Mouse (Mus musculus) MEL (cell line): ENCODE results near the gene Hid1. TPM values are rescaled to one million over a fixed set of nuclear protein-coding genes. Genes with fewer than 3 reads are reported as not detected.

Experiments used
- DNase-seq: peaks from one replicate; pipeline ENCODE4 v3.0.0; 2011; ENCODE audit warnings: low read depth, low spot score
- H3K27ac ChIP-seq: 2 replicates; pipeline ENCODE4 v1.5.1; 2012; ENCODE audit warnings: low read depth, mild to moderate bottlenecking, control low read depth, low read length, moderate library complexity; ENCODE audit not compliant: control insufficient read depth
- H3K27me3 ChIP-seq, 2 experiments: fragments of 150-350 bp in 1 of 2; sonication (generic) in 1 of 2; 2 replicates each; pipeline ENCODE4 v1.6.1; 2012; ENCODE audit warnings: low read length in 2 of 2, mild to moderate bottlenecking in 2 of 2, improper control_type of control experiment in 1 of 2, moderate library complexity in 1 of 2; ENCODE audit not compliant: insufficient read depth in 2 of 2, control insufficient read depth in 1 of 2
- H3K36me3 ChIP-seq, 2 experiments: 2 replicates each; pipeline ENCODE4 v1.6.1; 2012 to 2014; ENCODE audit warnings: low read length in 2 of 2, improper control_type of control experiment in 1 of 2, inconsistent platforms in 1 of 2, mild to moderate bottlenecking in 1 of 2; ENCODE audit not compliant: insufficient read depth in 2 of 2, control insufficient read depth in 1 of 2
- H3K4me1 ChIP-seq, 2 experiments: fragments of 150-350 bp in 1 of 2; sonication (generic) in 1 of 2; 2 replicates each; pipeline ENCODE4 v1.6.1; 2012; ENCODE audit warnings: low read length in 2 of 2, improper control_type of control experiment in 1 of 2, mild to moderate bottlenecking in 1 of 2; ENCODE audit not compliant: insufficient read depth in 2 of 2, control insufficient read depth in 1 of 2
- H3K4me3 ChIP-seq, 2 experiments: fragments of 150-350 bp in 1 of 2; sonication (generic) in 1 of 2; 2 replicates each; pipeline ENCODE4 v1.5.1; 2012; ENCODE audit warnings: low read depth in 2 of 2, low read length in 2 of 2, mild to moderate bottlenecking in 2 of 2, moderate library complexity in 2 of 2, control low read depth in 1 of 2, improper control_type of control experiment in 1 of 2; ENCODE audit not compliant: control insufficient read depth in 1 of 2, insufficient read depth in 1 of 2
- H3K79me2 ChIP-seq: 2 replicates; pipeline ENCODE4 v1.6.1; 2012; ENCODE audit warnings: mild to moderate bottlenecking, low read length, moderate library complexity; ENCODE audit not compliant: control insufficient read depth, poor library complexity, insufficient read depth
- H3K9ac ChIP-seq: 2 replicates; pipeline ENCODE4 v1.6.1; 2012; ENCODE audit warnings: low read depth, mild to moderate bottlenecking, control low read depth, low read length, moderate library complexity; ENCODE audit not compliant: control insufficient read depth, poor library complexity, severe bottlenecking
- H3K9me3 ChIP-seq: fragments of 150-350 bp; sonication (generic); replicated peaks from 2 replicates; pipeline ENCODE4 v1.6.1; 2012; ENCODE audit warnings: mild to moderate bottlenecking, low read length, improper control_type of control experiment, moderate library complexity; ENCODE audit not compliant: insufficient read depth
- CHD1 ChIP-seq: IDR thresholded peaks from 2 replicates; pipeline ENCODE4 v1.6.1; 2012; ENCODE audit warnings: low read depth, mild to moderate bottlenecking, inconsistent platforms, low read length, improper control_type of control experiment
- CHD2 ChIP-seq: IDR thresholded peaks from 2 replicates; pipeline ENCODE4 v1.6.1; 2011; ENCODE audit warnings: low read length, improper control_type of control experiment
- CTCF ChIP-seq, 3 experiments: IDR thresholded peaks in 2 of 3; conservative IDR thresholded peaks in 1 of 3; 2 replicates each; pipeline ENCODE4 v1.5.1; 2011 to 2012; ENCODE audit warnings: low read length in 3 of 3, low read depth in 2 of 3, mild to moderate bottlenecking in 2 of 3, improper control_type of control experiment in 1 of 3, inconsistent platforms in 1 of 3, mixed read lengths in 1 of 3, moderate library complexity in 1 of 3; ENCODE audit not compliant: control insufficient read depth in 1 of 3, insufficient read depth in 1 of 3, poor library complexity in 1 of 3, severe bottlenecking in 1 of 3
- E2F4 ChIP-seq: IDR thresholded peaks from 2 replicates; pipeline ENCODE4 v1.6.1; 2011; ENCODE audit warnings: low read depth, low read length, improper control_type of control experiment, borderline replicate concordance
- ELF1 ChIP-seq: IDR thresholded peaks from 2 replicates; pipeline ENCODE4 v1.6.1; 2014; ENCODE audit warnings: low read depth, mild to moderate bottlenecking, inconsistent platforms, low read length, improper control_type of control experiment, moderate library complexity
- ETS1 ChIP-seq: IDR thresholded peaks from 2 replicates; pipeline ENCODE4 v1.6.1; 2012; ENCODE audit warnings: low read depth, mild to moderate bottlenecking, inconsistent platforms, low read length, improper control_type of control experiment, moderate library complexity
- HCFC1 ChIP-seq: IDR thresholded peaks from 2 replicates; pipeline ENCODE4 v1.6.1; 2012; ENCODE audit warnings: low read depth, mild to moderate bottlenecking, inconsistent platforms, low read length, improper control_type of control experiment, moderate library complexity
- MAX ChIP-seq: IDR thresholded peaks from 2 replicates; pipeline ENCODE4 v1.6.1; 2011; ENCODE audit warnings: low read length, improper control_type of control experiment
- MEF2A ChIP-seq: IDR thresholded peaks from 2 replicates; pipeline ENCODE4 v1.6.1; 2014; ENCODE audit warnings: low read depth, mild to moderate bottlenecking, inconsistent platforms, low read length, improper control_type of control experiment; ENCODE audit not compliant: poor library complexity, insufficient replicate concordance, severe bottlenecking; ENCODE audit errors: extremely low read depth
- MYB ChIP-seq: IDR thresholded peaks from 2 replicates; pipeline ENCODE4 v1.6.1; 2011; ENCODE audit warnings: mild to moderate bottlenecking, low read depth, low read length, improper control_type of control experiment
- MYC ChIP-seq: IDR thresholded peaks from 2 replicates; pipeline ENCODE4 v1.6.1; 2011; ENCODE audit warnings: low read depth, mild to moderate bottlenecking, low read length, improper control_type of control experiment, moderate library complexity
- NRF1 ChIP-seq: IDR thresholded peaks from 2 replicates; pipeline ENCODE4 v1.6.1; 2014; ENCODE audit warnings: low read depth, mild to moderate bottlenecking, inconsistent platforms, low read length, improper control_type of control experiment, moderate library complexity; ENCODE audit not compliant: poor library complexity, insufficient read depth, severe bottlenecking
- POLR2AphosphoS2 ChIP-seq: IDR thresholded peaks from 2 replicates; pipeline ENCODE4 v1.6.1; 2011; ENCODE audit warnings: low read length, improper control_type of control experiment
- POLR2AphosphoS5 ChIP-seq: IDR thresholded peaks from 2 replicates; pipeline ENCODE4 v1.6.1; 2012; ENCODE audit warnings: low read depth, borderline replicate concordance, mild to moderate bottlenecking, inconsistent platforms, low read length, moderate library complexity, mixed read lengths
- RAD21 ChIP-seq: IDR thresholded peaks from 2 replicates; pipeline ENCODE4 v1.6.1; 2011; ENCODE audit warnings: mild to moderate bottlenecking, low read depth, low read length, improper control_type of control experiment
- SIN3A ChIP-seq: IDR thresholded peaks from 2 replicates; pipeline ENCODE4 v1.6.1; 2012; ENCODE audit warnings: low read length, improper control_type of control experiment, inconsistent platforms
- SMC3 ChIP-seq: IDR thresholded peaks from 2 replicates; pipeline ENCODE4 v1.6.1; 2011; ENCODE audit warnings: low read depth, low read length, improper control_type of control experiment
- TBP ChIP-seq: IDR thresholded peaks from 2 replicates; pipeline ENCODE4 v1.8.0; 2011; ENCODE audit warnings: low read depth, low read length, improper control_type of control experiment
- TCF12 ChIP-seq: IDR thresholded peaks from 2 replicates; pipeline ENCODE4 v1.6.1; 2014; ENCODE audit warnings: low read depth, mild to moderate bottlenecking, inconsistent platforms, low read length, improper control_type of control experiment, moderate library complexity
- UBTF ChIP-seq: IDR thresholded peaks from 2 replicates; pipeline ENCODE4 v1.6.1; 2012; ENCODE audit warnings: low read depth, mild to moderate bottlenecking, inconsistent platforms, low read length, improper control_type of control experiment, moderate library complexity, borderline replicate concordance; ENCODE audit not compliant: insufficient read depth
- USF1 ChIP-seq: IDR thresholded peaks from 2 replicates; pipeline ENCODE4 v1.6.1; 2014; ENCODE audit warnings: low read depth, mild to moderate bottlenecking, inconsistent platforms, low read length, improper control_type of control experiment, moderate library complexity
- USF2 ChIP-seq, 2 experiments: IDR thresholded peaks; 2 replicates each; pipeline ENCODE4 v1.6.1; 2011 to 2012; ENCODE audit warnings: improper control_type of control experiment in 2 of 2, low read length in 2 of 2, borderline replicate concordance in 1 of 2, inconsistent platforms in 1 of 2, low read depth in 1 of 2, mild to moderate bottlenecking in 1 of 2; ENCODE audit not compliant: insufficient read depth in 1 of 2
- ZC3H11A ChIP-seq: IDR thresholded peaks from 2 replicates; pipeline ENCODE4 v1.6.1; 2012; ENCODE audit warnings: low read depth, mild to moderate bottlenecking, inconsistent platforms, low read length, improper control_type of control experiment
- ZNF384 ChIP-seq: IDR thresholded peaks from 2 replicates; pipeline ENCODE4 v1.6.1; 2012; ENCODE audit warnings: low read depth, mild to moderate bottlenecking, inconsistent platforms, low read length, improper control_type of control experiment
- polyA plus RNA-seq, 2 experiments: library from polyadenylated mRNA; stranded (reverse) in 1 of 2; unstranded in 1 of 2; fragments of >175 nt in 1 of 2; fragments of >200 nt in 1 of 2; gene quantifications; 2 replicates each; pipeline versions ENCODE4 v1.2.1 to v1.2.4; 2012; ENCODE audit warnings: low replicate concordance in 2 of 2, low read depth in 1 of 2; ENCODE audit not compliant: insufficient read length in 2 of 2, insufficient read depth in 1 of 2, missing spikeins in 1 of 2
- total RNA-seq: library from RNA; depleted of rRNA; stranded (reverse); fragments of 300-350 nt; gene quantifications from 2 replicates; pipeline ENCODE4 v1.2.3, GENCODE M21; 2012

Gene Hid1
- total and polyA plus RNA-seq, 3 experiments: 1.1 to 3.0 TPM; not detected in 1

DNA sequence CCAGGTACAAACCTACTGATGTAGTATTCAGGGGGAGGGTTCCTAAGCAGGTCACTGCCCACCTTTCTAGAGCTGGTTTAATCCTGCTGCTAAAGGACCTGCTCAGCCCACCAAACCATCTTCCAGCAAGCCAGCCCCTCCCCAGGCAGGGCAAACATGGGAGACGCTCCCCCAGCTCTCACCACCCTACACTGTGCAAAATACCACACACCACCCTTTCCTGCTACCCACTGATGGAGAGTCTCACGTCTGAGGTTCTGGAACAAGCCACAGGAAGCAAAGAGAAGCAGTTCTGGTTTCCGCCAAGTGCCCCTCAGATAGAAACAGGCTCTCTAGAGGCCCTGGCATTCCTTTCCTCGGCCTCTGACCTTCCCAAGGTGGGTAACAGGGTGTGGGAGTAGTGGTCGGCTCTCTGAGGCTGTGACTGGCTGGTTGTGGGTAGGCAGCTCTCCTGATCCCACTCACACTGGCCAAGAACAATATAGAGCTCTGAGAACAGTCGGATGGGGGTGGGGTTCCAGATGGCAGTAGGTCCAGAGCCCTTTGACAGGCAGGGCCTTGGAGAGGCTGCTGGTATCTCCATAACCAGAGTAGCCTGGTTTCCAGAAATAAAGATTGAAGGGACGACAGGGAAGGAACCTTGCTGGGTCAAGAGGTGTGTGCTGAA is 1.4 kb downstream of the Hid1 start:
- no peak overlapping the region for H3K27ac ChIP-seq
- peaks cover 3 to 9% of the 10 kb centered on the region in 2 experiments; a peak in 3 of 4 replicates for H3K4me1 ChIP-seq
- TF ChIP-seq TCF12 (no peak), ZC3H11A (no peak), UBTF (no peak)
- no peaks in the 10 kb centered on the region for H3K9me3 ChIP-seq
- peaks cover 0 to 5% of the 10 kb centered on the region in 2 experiments; a peak in 2 of 4 replicates for H3K36me3 ChIP-seq
- H3K4me3 ChIP-seq: no peak overlapping the region
- DNase-seq: no peak
- no peaks in the 10 kb centered on the region for H3K79me2 ChIP-seq
- H3K9ac ChIP-seq: no peak overlapping the region
- H3K27me3 ChIP-seq: no peaks in the 10 kb centered on the region; a peak in 2 of 4 replicates

DNA sequence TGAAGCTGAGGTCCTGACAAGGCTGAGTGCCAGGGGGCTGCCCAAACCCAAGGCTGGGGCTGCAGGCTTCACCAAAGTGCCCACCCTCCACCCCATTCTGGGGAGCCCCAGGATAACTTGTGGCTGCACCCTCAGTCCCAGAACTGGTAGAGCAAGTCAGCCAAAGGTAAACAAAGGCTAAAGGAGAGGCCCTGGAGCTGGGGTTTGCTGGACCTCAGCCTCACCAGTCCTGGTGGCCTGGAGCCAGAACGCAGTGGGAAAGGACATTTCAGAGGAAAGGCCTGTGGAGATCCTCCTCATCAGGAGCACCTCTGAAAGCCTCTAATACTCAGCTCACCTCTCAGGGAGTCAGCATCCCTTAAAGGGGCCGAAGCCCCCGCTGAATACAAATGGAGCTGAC is 3.4 kb downstream of the Hid1 start:
- Histone ChIP-seq H3K36me3 (peaks cover 0 to 5% of the 10 kb centered on the region in 2 experiments; a peak in 2 of 4 replicates), H3K9me3 (no peaks in the 10 kb centered on the region), H3K27ac (no peak overlapping the region), H3K9ac (no peak overlapping the region), H3K27me3 (no peaks in the 10 kb centered on the region; a peak in 1 of 4 replicates), H3K79me2 (no peaks in the 10 kb centered on the region), H3K4me1 (peaks cover 3 to 17% of the 10 kb centered on the region in 2 experiments; a peak in 3 of 4 replicates), H3K4me3 (no peak overlapping the region)
- DNase-seq: no peak
- no peak for TF ChIP-seq ELF1
- TF ChIP-seq MYB: no peak
- TF ChIP-seq MYC: no peak
- no peak for TF ChIP-seq POLR2AphosphoS5
- no peak for TF ChIP-seq TBP
- no peak for TF ChIP-seq CHD1
- TF ChIP-seq SIN3A: no peak

GRCm38 (mm10) chr11:115359726-115360125 is 7.8 kb downstream of the Hid1 start:
- Histone ChIP-seq H3K4me3 (no peak overlapping the region), H3K79me2 (no peaks in the 10 kb centered on the region), H3K9me3 (no peaks in the 10 kb centered on the region), H3K27me3 (no peaks in the 10 kb centered on the region; a peak in 1 of 4 replicates), H3K36me3 (no peaks in the 10 kb centered on the region; a peak in 1 of 4 replicates), H3K27ac (no peak overlapping the region), H3K4me1 (peaks cover 0 to 13% of the 10 kb centered on the region in 2 experiments; a peak in 2 of 4 replicates), H3K9ac (no peak overlapping the region)
- peak; percentile 65 for DNase-seq
- TF ChIP-seq MAX: peak; percentile 61
- no peak for TF ChIP-seq TBP
- peak; percentile 39; the same call in 1 of the 2 replicates for TF ChIP-seq SIN3A
- TF ChIP-seq USF2 (IDR thresholded peaks at IDR 0.05; ENCODE audit: borderline replicate concordance in 1 of 2, insufficient read depth in 1 of 2, low read depth in 1 of 2, low read length in 2 of 2): no peak
- peak; percentile 44 for TF ChIP-seq RAD21
- TF ChIP-seq NRF1: no peak
- TF ChIP-seq CTCF (IDR thresholded peaks at IDR 0.05 in 2 of 3, conservative IDR thresholded peaks at IDR 0.05 in 1 of 3; ENCODE audit: control insufficient read depth in 1 of 3, insufficient read depth in 1 of 3, low read depth in 2 of 3, low read length in 3 of 3, poor library complexity in 1 of 3, severe bottlenecking in 1 of 3): peak; percentile 61 to 68 (median 66)
- TF ChIP-seq E2F4: no peak
- TF ChIP-seq SMC3: peak; percentile 74
- TF ChIP-seq ELF1: peak; percentile 44; the same call in 1 of the 2 replicates
- TF ChIP-seq MEF2A: no peak
- no peak for TF ChIP-seq ZNF384
- TF ChIP-seq CHD2: no peak
- TF ChIP-seq POLR2AphosphoS2: no peak
- no peak for TF ChIP-seq HCFC1
- TF ChIP-seq POLR2AphosphoS5: no peak
- no peak for TF ChIP-seq USF1
- no peak for TF ChIP-seq ETS1
